Mouse (Mus musculus) C2C12 (cell line): Measurements from ENCODE around the gene Tom1l2.

Experiments
- CEBPB ChIP-seq: IDR thresholded peaks from one replicate; pipeline ENCODE4 v1.6.1; 2011; ENCODE audit warnings: low read depth, mild to moderate bottlenecking, control low read depth, moderate library complexity
- CTCF ChIP-seq: IDR thresholded peaks from one replicate; pipeline ENCODE4 v1.5.1; 2011; ENCODE audit not compliant: control insufficient read depth, insufficient read depth, insufficient read length

DNA sequence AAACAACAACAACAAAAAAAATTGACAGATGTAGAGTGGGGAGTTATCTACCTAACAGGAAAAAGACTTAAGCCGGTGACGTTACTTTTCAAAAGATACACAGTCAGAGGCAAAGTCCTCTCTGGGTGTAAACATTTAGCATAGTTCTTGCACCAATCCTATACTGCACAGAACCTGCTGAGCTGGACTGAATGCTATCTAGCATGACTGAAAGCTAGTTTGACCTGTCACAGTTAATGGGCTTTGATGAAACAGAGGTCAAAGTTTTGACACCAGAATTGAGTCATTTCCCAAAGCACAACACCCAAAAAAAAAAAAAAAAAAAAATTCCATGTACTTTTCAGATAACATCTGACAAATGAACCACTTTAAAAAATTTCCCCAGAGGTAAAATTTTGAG is 3.2 kb upstream of the Tom1l2 start:
- TF ChIP-seq CTCF (no peak), CEBPB (no peak)
